Mouse (Mus musculus): ENCODE measurements around the gene Ocrl.
A peak's percentile ranks its signal among the peaks of the same experiment; 100 is the strongest.

Gene Ocrl

GRCm38 (mm10) chrX:47912306-47912792, at the start of gene Ocrl:
Ocrl (plus strand) TSS chrX:47912387.
- DNase-seq, result peak; percentile 72

DNA sequence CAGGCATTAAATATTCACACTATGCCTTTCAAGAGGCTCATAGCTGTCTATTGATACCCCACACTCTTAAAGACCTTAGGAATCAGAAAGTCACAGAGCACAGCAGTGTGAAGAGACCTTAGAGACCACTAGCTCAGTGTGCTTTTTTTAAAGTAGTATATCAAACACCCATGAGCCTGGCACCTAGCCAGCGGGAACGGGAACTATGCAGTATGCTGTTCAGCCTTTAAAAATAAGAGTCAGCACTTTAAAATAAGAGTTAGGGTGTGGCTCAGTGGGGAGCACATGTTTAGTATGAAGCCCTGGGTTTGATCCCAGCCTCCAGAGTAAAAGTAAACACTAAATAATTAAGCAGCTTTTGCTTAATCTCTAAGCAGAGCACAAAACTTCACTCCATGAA, 32.1 kb upstream of the Ocrl start:
- DNase-seq, result no peak

- DNase-seq, result no peak
Observed at GRCm38 (mm10) chrX:47882813-47883212, 29.4 kb upstream of the Ocrl start.

- no peak for DNase-seq
Observed at GRCm38 (mm10) chrX:47887401-47887800, 24.8 kb upstream of the Ocrl start.

- DNase-seq, result no peak
Observed at GRCm38 (mm10) chrX:47891243-47891906, 20.8 kb upstream of the Ocrl start.

DNA sequence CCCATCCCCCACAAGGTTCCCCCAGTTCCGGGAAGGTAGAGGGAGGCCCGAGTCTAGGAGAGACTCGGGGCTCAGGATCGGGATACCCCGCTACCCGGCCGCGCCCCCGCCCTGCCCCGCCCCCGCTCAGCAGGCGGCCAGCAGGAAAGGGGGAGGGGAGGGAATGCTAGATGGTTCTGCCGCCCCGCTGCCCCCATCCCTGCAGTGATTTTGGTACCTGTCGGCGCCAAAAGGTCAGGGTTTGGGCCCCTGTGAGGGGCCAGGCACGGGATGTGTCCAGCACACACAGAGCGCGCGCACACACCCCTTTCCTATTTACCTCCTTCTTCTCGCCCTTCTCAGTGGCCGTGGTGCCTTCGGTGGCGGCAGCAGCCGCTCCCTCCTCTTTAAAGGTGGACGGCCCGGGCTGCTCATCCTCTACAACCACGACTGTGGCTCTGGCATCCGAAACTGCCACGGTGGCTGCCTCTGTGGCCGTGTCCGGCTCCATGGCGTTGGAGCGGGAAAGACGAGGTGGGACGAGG, 20.2 kb upstream of the Ocrl start:
- DNase-seq, result no peak

- DNase-seq, result no peak
Observed at GRCm38 (mm10) chrX:47892431-47893024, 19.7 kb upstream of the Ocrl start, which contains the start of gene Smarca1. Smarca1 (minus strand) TSS chrX:47892974.

GRCm38 (mm10) chrX:47912904-47913542, 836 bp downstream of the Ocrl start:
- DNase-seq, result peak; percentile 9

DNA sequence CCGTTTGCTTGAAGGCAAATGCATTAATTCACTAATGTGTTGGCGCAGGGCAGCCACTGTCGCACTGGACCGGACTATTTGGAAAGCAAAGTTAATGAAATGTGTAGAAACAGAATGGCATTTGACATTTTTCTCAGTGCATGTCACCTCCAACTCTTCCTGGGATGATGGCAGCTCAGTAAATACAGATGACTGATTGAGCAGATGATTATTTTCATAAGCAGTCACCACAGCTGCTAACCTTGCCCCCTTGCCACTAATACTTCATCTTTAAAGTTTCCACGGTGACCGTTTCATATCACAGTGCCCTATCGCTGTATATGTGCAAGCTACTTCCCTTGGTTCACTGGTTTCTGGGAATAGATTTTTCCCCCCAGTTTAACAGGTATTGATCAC, 1.4 kb downstream of the Ocrl start:
- no peak for DNase-seq

- no peak for DNase-seq
Observed at GRCm38 (mm10) chrX:47916831-47917230, 4.6 kb downstream of the Ocrl start.

DNA sequence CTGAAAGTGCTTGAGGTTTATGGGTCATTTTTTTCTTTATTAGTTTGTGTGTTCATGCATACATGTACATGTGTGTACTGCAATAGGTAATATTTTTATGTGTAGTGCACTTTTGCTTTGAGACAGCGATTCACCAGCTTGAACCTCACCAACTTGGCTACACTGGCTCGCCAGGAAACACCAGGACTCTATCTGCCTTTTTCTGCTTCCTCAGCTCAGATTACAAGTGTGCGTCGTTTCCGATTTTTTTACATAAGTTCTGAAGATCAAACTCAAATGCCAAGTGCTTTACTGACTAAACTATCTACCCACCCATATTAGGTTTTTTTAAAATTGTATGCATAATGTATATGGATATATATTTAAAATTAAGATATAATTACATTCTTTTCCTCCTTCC, 8.4 kb downstream of the Ocrl start:
- no peak for DNase-seq

GRCm38 (mm10) chrX:47927981-47928380, 15.8 kb downstream of the Ocrl start:
- no peak for DNase-seq

DNA sequence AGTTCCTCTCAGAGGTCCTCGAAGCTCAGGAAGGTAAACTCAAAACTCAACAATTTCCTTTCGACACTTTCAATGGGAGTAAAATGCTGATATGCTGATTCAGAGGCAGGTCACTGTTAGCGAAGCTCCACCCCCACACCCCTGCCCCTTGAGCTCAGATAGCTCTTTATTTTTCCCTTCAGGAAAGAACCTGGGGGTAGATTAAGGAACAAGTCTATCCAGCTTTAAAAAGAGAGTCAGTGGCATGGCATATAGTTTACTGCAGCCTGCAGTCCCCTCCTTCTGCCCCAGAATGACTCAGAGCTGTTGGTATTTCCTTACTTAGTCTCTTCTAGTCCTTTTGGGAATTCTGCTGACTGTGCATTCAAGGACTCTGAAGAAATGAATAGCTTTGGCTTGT, 18.3 kb downstream of the Ocrl start:
- no peak for DNase-seq

DNA sequence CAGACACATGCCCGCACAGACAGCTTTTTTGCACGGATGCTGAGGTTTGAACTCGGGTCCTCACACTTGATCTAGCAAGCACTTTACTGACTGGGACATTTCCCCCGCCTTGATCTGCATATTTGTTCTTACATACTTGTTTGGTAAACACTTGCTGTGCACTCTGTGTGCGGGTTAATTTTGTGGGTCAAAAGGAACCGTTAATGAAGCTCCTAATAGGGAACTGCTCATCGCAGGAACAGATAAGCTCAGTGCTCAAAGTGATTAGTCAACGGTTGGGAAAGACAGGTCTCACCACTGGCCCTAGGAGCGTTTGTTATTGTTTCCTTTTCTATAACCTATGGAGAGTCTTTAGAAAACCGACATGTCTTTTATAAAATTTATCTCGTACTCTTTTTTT, 22.2 kb downstream of the Ocrl start:
- no peak for DNase-seq

- no peak for DNase-seq
Observed at GRCm38 (mm10) chrX:47936885-47937284, 24.7 kb downstream of the Ocrl start.

DNA sequence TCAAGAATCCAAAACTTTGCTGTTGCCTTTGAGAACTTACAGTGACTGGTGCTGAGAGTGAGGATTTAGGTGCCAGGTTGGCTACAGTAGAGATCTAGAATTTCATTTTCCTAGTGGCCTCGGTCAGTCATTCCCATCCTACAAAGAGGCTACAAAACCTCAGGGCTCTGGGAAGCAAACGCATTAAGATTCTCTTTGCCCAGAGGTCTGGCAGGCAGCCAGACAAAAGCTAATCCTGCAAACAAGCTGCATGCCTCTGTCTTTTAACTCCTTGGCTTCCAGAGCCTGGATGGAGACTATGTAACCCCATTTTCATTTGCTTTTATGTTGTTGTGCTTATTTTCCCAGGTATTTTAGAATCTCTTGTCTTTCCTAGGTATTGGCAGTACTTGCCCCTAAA, 25.6 kb downstream of the Ocrl start:
- no peak for DNase-seq

DNA sequence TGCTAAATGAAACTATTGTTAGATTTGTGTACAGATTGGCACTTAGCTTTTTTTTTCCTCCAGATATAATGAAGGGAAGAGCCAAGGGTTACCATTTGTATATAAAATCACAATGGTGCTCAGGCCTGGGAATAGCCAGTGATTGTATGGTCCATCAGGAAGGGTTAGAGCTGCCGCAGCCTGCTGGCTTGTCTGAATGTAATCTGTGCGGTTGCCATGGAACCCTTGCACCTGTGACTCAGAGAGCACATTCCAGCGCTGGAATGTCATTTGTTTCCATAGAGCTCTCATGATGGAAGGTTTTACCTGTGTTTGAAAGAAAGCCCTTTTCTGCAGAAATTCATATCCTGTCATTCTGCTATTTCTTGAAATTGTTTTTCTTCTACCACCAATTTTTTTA, 37.5 kb downstream of the Ocrl start:
- DNase-seq, result no peak

DNA sequence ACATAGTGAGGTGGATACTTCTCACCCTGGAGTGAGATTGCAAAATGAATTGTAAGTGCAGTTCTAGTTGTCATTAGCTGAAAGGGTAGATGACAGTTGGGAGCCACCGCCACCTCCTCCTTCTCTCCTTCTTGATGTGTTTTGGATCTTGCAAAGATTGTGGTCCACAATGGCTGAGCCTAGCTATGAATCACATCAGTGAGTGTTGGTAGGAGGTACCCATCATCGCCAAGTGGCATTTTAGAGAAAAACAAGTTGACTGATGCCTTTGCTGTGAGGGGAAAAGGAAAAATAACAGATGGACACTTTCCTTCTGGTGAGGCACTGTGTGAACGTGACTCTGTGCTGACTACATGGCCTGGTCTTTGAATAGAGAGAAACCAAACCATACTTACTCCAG, 50.4 kb downstream of the Ocrl start:
- DNase-seq, result no peak

DNA sequence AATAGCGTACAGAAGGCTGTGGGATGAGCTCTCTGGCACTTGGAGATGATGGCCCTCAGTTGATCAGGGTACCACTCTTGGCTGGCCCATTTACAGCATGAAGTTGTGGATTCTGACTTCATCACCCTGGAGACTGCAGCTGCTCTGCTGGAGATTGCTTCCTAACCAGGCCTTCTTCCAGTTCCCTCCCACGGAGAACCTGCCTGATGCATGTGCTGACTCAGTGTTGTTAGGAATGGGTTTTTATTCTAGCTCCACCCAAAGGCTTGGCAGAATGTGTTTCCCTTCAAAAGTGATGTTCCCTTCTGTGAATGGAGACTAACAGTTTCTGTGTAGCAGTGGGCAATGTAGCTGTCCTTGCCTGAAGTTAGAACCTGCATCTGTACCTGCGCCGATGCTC, 58.2 kb downstream of the Ocrl start:
- no peak for DNase-seq

DNA sequence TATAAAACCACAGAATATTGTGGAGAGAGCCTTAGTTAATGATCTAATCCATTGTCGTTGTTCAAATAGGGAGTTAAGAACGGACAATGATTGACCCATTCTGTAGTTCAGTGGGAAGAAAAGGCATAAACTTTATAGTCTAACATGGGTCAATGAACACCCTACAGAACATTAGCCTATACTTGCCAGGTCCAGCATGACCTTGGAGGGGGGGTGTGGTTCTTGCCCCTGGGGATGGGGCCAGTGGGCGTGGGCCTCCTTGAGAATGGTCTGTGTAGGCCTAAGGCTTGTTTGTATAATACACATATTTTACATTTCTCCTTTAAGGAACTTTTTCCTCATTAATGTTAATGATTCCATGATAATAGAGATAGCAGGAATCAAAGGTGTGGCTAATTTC, 58.7 kb downstream of the Ocrl start:
- no peak for DNase-seq

- no peak for DNase-seq
Observed at GRCm38 (mm10) chrX:47971366-47972128, 59.4 kb downstream of the Ocrl start.

DNA sequence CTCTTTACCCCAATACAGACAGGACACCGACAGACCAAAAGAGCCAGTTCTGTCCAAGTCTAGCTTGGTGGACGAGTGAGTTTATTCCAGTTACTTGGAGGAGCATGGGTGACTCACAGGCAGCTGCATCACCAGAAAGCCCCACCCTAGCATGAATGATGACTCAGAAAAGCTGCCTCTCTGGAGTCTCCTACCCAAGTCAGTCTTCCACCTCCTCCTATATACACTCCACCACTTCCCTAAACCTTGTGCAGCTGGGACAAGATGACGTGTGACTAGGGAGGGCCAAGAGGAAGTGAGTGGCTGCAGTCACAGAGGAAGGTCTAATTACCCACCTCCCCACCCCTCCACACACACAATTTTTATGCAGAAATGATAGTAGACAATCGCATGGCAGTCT, 64.4 kb downstream of the Ocrl start:
- DNase-seq, result no peak

GRCm38 (mm10) chrX:47977078-47977477, 64.9 kb downstream of the Ocrl start:
- no peak for DNase-seq
